Mouse (Mus musculus) liver, postnatal 0 days (tissue): ENCODE results near the gene Defb23.

ENCODE experiments used
- CTCF ChIP-seq: sonication (generic); IDR thresholded peaks from 2 replicates; pipeline ENCODE4 v1.5.1; 2016; ENCODE audit warnings: antibody characterized with exemption, low read depth
- EP300 ChIP-seq: IDR thresholded peaks from 2 replicates; pipeline ENCODE4 v1.6.1; 2016; ENCODE audit warnings: antibody characterized with exemption, low read depth, mild to moderate bottlenecking

DNA sequence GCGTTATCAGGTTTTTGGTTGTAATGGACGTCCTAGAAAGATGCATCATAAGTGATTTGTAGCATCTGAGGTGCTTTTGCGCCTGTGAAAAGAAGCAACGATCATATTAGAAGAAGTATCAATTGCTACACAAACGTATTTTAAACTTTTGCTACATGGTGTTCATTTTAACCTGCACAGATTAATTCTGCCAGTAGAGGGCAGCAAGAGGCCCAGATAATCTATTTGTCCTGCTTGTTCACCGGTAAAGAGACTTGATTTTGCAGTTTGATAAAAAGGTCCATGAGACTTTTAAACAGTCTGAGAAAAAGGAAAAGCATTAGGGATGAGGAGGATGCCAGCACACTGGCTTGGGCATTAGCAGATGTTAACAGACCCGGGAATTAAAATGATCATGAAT lies 6.6 kb upstream of the Defb23 start:
- TF ChIP-seq CTCF (peak; percentile 75), EP300 (no peak)
